Mouse (Mus musculus) urinary bladder, postnatal 4 days (tissue): ENCODE measurements around the gene Myo7a.

Experiments
- DNase-seq, 2 experiments: peaks; one replicate each; pipeline ENCODE4 v3.0.0; 2021 to 2022; ENCODE audit warnings: low spot score in 2 of 2

Gene Myo7a

DNA sequence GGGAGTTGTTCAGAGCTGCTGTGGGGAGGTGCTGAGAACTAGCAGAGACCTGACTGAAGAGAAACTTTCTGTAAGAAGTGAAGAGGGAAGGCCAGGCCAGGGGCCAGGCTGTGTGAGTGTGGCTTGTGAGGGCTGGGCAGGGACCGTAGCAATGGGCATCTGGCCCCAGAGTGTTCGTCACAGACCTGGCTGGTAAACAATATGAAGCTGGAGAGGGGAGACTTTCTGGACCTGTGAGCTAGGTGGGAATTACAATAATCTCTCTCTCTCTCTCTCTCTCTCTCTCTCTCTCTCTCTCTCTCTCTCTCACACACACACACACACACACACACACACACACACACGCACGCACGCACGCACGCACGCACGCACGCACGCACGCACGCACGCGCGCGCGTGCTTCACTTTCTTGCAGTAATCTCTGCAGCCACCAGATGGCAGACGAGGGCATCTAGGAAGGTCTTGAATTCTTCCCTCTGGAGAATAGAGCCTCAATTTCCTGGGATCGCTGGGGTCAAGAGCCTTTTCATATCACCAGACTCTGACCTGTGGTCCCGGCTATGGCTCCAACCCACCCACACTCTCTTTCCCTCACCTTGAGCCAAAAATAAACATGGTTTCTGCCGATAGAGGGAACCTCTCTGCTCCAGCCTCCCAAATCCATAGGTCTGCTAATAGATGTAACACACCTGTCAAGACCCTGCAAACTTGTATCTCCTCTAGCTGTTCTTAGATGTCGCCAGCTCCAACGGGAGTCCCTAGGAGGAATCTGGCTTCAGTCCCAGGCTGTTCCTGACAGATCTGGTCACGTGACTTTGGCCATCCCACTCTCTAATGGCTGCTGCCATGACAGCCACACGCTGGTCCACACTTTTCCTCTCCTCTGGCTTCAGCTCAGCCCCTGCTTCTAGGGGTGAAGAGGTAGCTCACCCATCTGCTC is 16.1 kb downstream of the Myo7a start:
- DNase-seq, result peak; percentile 71 to 86

DNA sequence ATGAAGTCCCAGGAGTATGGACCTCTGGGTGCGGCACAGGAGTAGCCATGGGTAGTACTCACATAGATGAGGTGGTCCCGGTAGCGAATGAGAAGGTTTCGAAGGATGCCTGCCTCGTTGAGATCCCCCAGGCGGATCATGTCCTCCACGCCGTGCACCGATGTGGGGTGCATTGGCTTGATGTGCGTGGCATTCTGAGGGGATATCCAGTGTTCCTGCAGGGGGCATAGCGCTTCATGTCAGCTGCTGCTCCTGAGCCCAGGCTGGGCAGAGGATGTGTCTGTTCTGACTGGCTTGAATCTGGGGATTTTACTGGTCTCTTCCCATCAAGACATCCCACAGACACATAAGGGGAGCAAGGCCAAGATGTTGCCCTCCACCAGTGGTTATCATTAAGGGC is 16.8 kb downstream of the Myo7a start:
- no peak for DNase-seq

DNA sequence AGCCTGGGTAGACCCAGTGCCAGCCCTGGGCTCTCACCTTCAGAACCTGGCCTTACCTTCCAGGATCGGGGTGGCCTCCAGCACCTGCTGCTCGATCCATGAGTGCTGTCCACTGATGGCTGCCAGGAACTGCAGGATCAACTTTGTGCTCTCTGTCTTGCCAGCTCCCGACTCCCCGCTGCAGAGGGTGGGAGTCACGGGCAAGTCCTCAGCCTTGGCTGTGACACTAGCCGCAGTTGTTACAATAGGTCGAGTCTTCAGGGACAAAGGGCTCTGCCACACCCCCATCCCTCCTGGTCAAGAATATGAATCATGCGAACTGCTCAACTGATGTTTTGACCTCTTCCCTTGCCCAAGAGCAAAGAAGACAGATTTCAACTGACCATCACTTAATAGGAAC is 21.8 kb downstream of the Myo7a start:
- DNase-seq, result no peak

DNA sequence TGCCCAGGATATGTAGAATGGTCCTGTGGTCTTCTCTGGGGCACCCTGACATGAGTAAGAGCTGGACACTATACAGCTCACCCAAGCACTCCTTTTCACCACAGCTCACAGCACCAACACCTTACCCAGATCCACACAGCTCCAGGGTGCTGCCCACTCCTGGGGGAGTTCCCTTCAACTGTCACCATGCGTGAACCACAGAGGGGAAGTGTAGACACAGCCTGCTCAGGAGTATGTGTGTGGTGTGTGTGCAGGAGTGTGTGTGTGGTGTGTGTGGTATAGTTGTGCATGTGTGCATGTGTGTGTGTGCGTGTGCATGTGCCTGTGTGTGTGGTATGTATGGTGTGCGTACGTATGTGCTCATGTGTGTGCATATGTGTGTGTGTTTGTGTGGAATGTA is 23.5 kb downstream of the Myo7a start:
- no peak for DNase-seq

DNA sequence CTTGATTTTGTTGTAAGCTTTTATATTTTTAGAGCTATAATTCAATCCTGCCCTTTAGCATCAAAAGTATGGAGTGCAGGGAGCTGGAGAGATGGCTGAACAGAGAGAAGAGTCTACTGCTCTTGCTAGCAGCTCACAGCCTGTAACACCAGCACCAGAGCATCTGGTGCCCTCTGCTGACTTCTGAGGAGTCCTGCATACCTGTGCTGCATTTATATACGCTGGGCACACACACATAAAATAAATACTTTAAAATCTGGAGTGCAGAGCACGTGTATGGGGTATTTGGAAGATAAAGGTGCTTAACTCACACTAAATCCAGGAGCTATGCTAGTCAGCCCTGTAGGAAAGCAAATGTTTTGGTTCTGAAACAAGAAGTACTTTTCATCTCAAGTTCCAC is 33.0 kb downstream of the Myo7a start:
- DNase-seq, result no peak

- no peak for DNase-seq
These were observed 34.0 kb downstream of the Myo7a start for GRCm38 (mm10) chr7:98085314-98085713.

- no peak for DNase-seq
These were observed 34.6 kb downstream of the Myo7a start for GRCm38 (mm10) chr7:98084541-98085293.

- no peak for DNase-seq
These were observed 36.9 kb downstream of the Myo7a start for GRCm38 (mm10) chr7:98082376-98082775.

DNA sequence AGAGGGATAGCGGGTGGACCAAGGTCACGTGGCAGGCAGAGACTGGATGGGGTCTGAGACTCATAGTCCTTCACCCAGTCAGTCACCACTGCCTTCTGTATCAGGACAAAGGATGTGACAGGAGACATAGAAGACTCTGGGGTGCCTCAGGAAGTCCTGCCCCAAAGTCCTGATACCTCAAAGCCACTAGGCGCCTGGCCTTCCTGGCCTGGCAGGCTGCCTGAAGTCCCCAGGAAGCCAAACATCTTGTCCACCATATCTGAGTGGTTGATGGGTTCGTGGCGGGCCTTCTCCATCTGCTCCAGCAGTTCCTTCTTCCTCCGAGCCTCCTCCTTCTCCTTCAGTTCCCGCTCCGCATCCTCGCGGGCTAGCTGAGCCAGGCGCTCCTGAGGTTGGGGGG is 41.9 kb downstream of the Myo7a start:
- DNase-seq, result no peak

DNA sequence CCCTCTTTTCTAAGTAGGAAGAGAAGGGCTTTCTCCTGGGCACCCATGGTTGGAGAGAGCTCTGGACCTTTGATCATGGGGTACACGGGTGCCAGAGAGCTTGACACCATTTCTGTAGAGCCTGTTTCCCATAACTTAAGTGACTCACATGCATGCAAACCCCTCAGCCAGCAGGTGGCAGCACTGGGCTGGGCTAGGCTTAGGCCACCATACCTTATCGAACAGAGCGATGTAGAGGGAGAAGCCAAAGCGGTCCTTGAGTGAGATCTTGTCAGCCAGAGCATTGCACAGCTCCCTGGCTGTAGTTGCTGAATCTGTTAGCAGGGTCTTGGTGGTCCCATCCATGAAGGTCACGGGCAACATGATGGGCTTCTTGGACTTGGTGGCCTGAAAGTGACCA is 47.7 kb downstream of the Myo7a start:
- peak; percentile 66 to 89 for DNase-seq

- DNase-seq, result no peak
These were observed 53.1 kb downstream of the Myo7a start for GRCm38 (mm10) chr7:98066229-98066628.

GRCm38 (mm10) chr7:98054942-98055341 is 64.4 kb downstream of the Myo7a start:
- no peak for DNase-seq

DNA sequence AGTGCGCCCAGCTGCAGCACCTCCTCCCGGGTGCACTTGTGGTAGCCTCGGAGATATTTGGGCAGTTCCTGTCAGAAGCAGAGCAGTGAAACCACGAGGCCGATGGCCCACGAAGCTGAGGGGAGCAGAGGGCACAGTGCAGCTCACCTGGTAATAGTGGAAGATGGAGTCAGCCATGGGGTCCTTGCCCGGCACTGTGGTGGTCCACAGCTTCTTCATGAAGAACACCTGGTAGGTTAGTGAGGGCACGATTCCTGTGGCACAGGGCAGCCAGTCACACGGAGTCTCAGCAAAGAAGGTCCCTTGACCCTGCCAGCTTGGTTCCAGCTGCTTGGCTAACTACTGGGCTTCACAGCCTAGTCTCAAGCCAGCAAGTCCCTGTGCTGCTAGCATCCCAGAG is 64.9 kb downstream of the Myo7a start:
- DNase-seq, result no peak

DNA sequence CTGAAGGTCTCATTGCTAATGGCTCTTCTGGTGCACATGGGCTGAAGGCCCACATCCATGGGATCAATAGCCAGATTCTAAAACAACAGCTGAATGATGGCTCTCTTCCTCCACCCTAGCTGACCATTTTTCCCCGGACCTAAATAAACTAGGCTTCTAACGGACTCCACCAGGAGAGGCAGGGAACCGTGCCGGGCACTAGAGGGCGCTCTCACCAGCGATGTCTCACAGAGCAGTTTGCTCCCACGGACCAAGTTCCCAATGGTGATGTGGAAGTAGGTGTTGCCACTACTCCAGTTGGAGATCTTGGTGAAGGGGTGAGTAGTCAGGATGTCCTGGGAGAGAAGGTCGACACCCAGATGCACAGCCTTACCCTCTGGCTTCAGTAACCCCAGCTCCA is 67.3 kb downstream of the Myo7a start:
- DNase-seq, result no peak

GRCm38 (mm10) chr7:98048101-98048824 is 71.1 kb downstream of the Myo7a start:
- no peak for DNase-seq

DNA sequence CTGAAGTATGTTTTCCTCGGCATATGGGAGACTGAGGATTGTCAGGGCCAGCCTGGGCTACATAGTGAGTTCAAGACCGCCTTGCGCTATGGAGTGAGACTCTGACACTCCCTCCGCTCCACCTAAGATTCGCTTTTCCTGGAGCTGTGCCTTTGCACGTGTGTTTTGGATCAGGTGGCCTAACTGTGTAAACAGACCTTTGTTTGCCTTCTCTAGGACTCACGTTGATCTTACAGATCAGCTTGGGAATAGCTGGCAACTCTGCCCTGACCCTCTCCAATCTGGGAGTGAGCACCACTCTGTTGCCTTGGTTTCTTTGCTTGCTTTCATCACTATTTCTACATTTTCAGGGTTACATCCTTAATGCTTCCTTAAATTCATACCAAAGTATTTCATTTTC is 116.7 kb downstream of the Myo7a start:
- DNase-seq, result no peak
